Mouse (Mus musculus) adrenal gland, adult 18-20 months (tissue): Measurements from ENCODE around the gene Mymk. TPM values are rescaled to one million over a fixed set of nuclear protein-coding genes. Genes with fewer than 3 reads are reported as not detected.

ENCODE experiments used
- DNase-seq, 2 experiments: peaks; one replicate each; pipeline ENCODE4 v3.0.0; 2021 to 2022; ENCODE audit warnings: low spot score in 2 of 2
- long read RNA-seq, 2 experiments: library from polyadenylated mRNA; stranded (forward); transcript quantifications; one replicate each; pipeline ENCODE4 v2.0.0; 2021
- total RNA-seq, 2 experiments: library from RNA; stranded (reverse); gene quantifications; 1 replicate in 1 of 2; 2 replicates in 1 of 2; pipeline ENCODE4 v1.2.3; 2021

Mymk gene
- not detected for total RNA-seq
- long read RNA-seq, experiment 1: 0 reads
- long read RNA-seq, experiment 2: 0 reads

DNA sequence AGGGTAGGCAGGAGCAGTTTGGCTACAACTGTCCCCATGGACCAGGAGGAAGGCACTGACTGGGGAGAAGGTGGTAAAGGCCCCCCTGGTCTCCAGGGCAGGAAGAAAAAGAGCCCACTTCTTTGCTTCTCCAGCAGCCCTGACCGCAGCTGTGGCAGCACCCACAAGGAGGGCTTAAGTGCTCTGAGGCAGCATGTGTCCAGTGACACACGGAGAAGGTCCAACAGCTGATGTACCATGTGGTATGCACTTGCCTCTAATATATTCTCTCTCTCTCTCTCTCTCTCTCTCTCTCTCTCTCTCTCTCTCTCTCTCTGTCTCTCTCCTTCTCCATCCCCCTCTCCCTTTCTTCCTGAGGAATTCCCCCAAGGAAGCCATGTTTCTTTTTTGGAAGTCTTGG lies at the start of gene Mymk:
Gene Mymk (minus strand): TSS at position 202 of the 400 bp plus-strand sequence.
- DNase-seq: no peak

DNA sequence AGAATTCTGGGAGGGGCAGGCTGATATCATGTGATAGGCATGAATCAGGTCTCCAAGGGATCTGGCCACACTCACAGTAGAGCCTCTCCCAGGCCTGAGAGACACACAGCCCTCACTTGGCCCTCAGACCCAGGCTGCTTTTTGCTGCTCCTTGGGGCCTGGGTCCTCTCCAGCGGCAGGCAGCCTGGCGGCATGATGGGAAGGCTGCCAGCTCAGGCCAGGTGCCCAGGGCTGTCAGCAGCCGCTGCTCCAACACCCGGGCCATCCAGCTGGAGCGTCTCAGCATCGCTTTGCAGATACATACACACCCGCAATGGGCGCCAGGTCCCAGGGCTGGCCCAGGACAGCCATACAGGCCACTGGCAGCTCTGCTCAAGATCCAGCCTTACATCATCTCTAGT lies 48.3 kb upstream of the Mymk start:
- DNase-seq: peak in 1 of 2 experiments; percentile 29

DNA sequence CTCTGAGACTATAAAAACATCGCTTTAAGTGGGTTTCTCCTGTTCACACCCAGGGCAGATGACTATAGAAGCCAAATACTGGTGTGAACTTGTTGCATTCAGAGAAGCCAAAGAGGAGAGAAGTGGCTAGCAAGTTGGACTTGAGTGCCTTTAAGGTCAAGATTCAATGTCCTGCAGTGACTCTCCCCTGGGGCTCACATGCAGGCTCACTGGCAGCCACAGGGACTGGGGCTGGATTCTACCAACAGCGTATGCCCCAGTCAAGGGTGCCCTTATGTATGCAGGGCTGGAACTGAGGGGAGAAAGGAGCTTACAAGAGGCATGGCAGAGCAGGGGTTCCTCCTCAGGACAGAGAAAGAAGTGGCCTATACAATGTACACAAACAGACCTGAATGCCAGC lies 47.8 kb upstream of the Mymk start:
- DNase-seq: no peak

DNA sequence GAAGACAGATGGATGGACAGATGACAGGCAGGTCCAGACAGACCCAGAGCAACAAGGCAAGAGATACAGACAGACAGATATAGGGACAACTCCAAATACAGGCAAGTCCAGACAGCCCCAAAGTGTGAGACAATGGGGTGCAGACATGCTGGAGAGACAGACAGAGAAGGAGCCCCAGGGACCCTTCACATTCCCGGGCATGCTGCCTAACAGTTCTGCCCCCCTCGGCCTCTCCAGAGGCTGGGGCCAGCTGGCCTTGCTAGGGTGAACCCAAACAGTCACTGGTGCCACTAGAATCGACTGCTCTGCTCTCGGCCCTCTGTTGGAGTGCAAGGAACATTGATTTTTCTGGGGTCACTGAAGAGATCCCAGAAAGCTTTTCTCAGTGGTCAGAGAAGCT lies 46.5 kb upstream of the Mymk start:
- no peak for DNase-seq

DNA sequence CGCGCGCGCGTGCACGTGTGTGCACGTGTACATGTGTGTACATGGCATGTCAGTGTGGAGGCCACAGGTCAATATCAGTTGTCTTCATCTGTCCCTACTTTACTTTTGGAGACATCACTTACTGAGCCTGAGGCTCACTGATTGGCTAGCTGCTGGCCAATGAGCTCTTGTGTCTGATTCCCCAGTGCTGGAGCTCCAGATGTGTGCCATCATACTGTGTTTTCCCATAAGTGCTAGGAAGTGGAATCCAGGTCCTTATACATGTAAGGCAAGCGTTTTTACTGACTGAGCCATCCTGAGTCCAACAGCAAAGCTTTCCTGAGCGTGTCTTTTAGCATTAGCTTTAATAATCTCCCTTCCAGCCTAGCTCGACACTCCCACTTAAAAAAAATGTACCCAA lies 42.2 kb upstream of the Mymk start:
- no peak for DNase-seq

DNA sequence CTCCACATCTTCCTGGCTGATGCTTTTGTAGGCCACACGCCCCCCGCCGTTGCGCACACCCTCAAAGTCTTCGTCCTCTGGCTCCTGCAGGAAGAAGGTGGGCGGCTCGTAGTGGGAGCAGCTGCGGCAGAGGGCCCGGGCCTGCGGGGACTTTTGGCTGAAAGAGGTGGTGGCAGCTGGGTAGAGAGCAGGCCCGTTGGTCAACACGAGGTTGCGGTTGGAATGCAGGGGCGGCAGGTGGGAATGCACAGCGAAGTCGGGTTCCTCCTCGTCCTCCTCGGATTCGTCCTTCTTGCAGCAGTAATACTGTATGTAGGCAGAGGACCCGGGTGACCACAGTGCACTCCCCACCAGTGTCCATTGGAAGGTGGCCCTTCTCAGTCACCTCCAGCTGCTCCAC lies 40.6 kb upstream of the Mymk start:
- DNase-seq: no peak

DNA sequence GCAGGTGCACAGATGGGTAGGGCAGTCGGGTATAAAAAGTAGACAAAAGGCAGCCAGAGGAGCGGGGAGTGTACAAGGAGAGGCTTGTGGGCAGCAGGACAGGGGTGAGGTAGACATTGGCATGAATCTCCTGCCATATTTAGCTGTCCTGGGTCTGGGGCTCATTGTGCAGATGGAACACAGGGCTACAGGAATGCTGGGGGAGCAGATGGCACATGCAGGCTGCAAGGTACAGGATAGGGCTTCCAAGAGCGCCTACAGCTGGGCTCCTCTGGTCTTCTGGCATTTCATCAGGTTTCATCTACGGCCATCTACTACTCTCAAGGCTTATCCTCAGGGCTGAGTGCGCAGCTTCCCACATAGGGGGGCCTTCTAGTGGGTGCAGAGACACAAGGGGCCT lies 37.1 kb upstream of the Mymk start:
- DNase-seq: no peak

- no peak for DNase-seq
Measured at GRCm38 (mm10) chr2:27108144-27108543, 36.2 kb upstream of the Mymk start.

DNA sequence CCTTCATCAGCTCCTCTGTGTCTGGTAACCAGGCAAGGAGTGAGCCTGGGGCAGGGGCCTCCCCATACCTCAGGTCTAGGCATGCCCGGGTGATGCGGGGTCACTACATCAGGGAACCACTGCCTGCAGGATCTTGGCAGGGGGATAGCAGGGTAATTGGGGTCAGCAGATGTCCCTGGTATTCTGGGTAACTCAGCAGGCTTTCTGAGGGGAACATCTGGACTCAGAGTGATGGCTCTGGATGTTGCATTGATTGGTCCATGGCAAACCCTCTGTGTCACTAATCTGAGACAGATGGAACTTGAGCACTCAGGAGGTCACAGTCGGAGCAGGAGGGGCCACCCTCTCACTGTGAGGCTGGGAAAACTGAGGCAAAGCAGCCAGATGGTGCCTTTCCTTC lies 34.8 kb upstream of the Mymk start:
- DNase-seq: no peak

- DNase-seq: no peak
Measured at GRCm38 (mm10) chr2:27103554-27103953, 31.6 kb upstream of the Mymk start.

DNA sequence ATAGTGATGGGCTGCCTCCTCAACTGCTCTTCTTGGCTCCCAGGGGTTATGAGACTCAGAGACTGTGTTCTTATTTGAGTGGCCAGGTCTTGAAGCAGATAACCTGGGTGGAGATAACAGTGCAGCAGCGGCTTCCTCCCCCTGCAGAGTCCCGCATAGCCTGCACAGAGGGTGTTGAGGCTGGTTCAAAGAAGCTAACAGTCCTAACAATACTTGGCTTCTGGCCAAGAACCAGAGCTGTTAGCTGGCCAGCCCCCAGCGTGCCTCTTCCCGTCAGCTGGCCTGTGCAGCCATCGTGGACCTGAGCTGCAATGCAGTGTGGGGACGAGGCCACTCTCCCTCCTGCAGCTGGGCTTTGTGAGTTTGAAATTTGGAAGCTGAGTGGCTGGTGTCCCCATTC lies 25.8 kb upstream of the Mymk start:
- DNase-seq: no peak

- DNase-seq: no peak
Measured at GRCm38 (mm10) chr2:27097241-27097656, 25.3 kb upstream of the Mymk start.

DNA sequence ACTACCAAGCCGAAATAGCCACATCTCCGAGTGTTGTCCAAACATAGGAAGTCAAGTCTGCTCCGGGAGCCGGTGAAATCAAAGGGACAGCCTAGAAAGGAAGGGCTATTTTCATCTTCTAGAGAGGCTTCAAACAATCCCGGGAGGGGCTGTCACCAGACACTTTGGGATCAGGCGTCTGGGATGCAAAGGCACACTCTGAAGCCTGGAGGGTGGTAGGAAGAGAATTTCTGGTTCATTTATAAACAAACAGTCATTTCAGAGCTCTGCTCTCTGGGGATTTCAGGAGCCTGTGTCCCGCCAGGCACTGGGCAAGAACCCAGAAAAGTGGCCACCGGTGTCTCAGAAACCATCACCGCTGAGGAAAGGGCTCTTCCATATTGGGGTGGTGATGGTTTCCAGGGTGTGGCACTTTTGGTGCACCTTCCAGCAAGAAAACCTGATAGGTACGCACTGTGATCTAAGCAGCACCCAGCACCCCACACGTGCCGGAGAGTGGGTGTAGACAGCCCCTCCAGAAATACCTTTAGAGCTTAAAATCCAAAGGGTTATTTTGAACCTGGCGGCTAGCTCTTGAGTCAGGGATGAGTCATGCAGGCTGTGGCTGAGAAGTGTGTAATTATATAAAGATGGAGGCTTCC lies 24.5 kb upstream of the Mymk start:
- no peak for DNase-seq

GRCm38 (mm10) chr2:27095178-27095577 lies 23.2 kb upstream of the Mymk start:
- no peak for DNase-seq

DNA sequence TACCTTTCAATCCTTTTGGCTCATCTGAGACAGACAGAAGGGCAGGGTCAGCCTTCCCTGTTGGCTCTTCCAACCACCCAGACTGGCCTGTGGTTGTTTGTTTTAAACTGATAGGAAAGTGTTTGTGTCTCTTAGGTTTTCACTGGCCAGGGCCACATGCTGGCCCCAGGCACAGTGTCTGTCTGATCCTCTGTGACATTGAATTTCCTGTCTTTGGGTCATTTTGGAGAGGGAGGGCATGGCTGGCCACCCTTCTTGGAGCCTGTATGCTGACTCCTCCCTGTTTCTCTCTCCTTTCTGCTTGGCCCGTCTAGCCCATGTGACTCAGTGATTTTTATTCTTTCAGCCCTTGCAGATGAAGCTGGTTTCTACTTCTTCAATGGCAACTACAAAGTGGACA lies 17.3 kb upstream of the Mymk start:
- no peak for DNase-seq

DNA sequence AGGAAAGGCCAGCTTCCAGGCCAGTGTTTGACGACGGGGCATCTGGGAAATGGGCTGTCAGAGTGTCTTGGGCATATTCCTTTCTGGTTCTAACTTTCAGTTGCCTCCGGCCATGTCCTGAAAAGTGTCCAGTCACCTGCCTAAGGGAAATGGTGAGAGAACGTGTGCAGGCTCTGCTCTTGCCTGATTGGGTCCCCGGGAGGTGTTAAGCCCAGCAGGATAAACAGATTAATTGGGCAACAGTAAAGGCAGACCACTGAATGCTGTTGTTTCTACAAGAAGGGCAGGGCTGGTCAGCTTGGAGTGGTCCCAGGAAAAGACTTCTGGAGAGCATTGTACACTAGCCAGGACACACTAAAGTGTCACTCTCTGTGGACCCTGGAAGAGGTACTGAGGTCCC lies 16.7 kb upstream of the Mymk start:
- no peak for DNase-seq

- DNase-seq: peak; percentile 23 to 55
Measured at GRCm38 (mm10) chr2:27088071-27088644, 16.2 kb upstream of the Mymk start.

DNA sequence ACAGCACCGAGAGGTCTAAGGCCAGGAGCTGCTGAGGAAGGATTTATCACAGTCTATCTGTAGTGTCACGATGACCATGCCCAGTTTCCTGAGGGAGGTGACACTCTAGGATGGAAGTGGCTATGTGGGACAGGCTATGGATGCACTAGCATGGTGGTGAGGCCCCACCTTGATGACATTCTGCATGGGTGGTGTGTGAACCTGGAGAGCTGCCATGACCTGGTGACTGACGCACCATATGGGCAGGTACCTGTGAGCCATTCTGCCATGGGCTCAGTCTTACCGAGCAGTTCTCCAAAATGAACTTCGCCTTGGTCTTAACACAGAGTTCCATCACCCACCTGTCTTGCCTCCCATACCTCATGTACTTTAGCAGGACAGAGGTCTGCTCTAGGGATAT lies 15.6 kb upstream of the Mymk start:
- DNase-seq: no peak

- no peak for DNase-seq
Measured at GRCm38 (mm10) chr2:27086483-27087010, 14.6 kb upstream of the Mymk start.

DNA sequence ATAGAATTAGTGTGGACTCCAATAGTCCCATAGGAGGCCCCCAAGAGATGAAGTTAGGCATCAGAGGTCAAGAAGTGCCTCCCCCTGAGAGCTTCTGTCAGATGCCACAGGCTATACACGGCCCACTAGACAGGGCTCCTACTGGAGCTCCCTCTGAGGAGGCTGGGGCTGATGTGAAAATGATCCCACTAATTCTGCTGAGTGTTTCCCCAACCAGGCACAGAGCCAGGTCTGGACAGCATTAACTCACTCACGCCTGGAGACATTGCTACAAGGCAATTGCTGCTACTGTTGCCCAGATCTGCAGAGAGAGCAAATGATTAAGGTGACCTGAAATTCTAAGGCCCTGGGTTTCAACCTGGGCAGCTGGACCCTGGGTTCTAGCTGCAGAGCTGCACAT lies 13.8 kb upstream of the Mymk start:
- no peak for DNase-seq

- no peak for DNase-seq
Measured at GRCm38 (mm10) chr2:27084963-27085362, 13.0 kb upstream of the Mymk start.

- DNase-seq: no peak
Measured at GRCm38 (mm10) chr2:27083761-27084475, 11.9 kb upstream of the Mymk start.
